Mouse (Mus musculus) thymus, postnatal 0 days (tissue): ENCODE measurements around the gene Luzp1. TPM values are rescaled to one million over a fixed set of nuclear protein-coding genes. Genes with fewer than 3 reads are reported as not detected.

ENCODE experiments used
- DNase-seq: peaks from one replicate; pipeline ENCODE4 v3.0.0-alpha.2; 2015; ENCODE audit warnings: low spot score
- polyA plus RNA-seq: library from polyadenylated mRNA; unstranded; fragments of >200 nt; fragmentation: Nextera tagmentation; extraction: Ambion mirVana; gene quantifications from 2 replicates; pipeline ENCODE4 v1.2.1, GENCODE M21; 2015

The Luzp1 gene
- 34.0 and 36.0 TPM in 2 replicates for polyA plus RNA-seq

DNA sequence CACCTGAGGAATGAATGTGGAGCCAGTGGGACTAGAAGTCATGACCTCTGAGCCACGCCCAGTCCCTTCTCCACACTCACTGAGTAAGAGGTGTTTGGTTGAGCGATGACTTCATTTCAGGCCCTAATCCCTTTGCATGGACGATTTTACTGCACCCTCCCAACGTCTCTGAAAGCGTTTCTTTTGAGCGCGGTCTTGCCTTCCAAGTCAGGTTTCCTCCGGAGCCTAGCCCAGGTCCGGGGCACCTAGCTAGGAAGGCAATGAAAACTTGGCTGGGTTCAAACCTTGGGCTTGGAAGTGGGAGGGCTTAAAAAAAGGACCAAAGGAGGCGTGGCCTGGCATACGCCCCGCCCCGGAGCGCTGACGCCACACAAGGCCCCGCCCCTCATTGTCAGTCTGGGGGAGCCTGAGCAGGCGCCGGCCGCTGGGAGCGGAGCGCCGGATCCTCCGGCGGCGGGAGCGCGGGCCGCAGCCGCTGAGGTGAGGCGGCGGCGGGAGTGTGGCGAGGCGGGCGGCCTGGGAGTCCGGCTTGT lies at the start of gene Luzp1:
Luzp1 (plus strand) TSS at position 391 of the 533 bp plus-strand sequence.
- DNase-seq = peak; percentile 88

- DNase-seq = no peak
Measured at GRCm38 (mm10) chr4:136423224-136423623, 46.3 kb upstream of the Luzp1 start, which contains the start of gene Htr1d. Gene Htr1d, plus strand, starts transcription at chr4:136423524.

DNA sequence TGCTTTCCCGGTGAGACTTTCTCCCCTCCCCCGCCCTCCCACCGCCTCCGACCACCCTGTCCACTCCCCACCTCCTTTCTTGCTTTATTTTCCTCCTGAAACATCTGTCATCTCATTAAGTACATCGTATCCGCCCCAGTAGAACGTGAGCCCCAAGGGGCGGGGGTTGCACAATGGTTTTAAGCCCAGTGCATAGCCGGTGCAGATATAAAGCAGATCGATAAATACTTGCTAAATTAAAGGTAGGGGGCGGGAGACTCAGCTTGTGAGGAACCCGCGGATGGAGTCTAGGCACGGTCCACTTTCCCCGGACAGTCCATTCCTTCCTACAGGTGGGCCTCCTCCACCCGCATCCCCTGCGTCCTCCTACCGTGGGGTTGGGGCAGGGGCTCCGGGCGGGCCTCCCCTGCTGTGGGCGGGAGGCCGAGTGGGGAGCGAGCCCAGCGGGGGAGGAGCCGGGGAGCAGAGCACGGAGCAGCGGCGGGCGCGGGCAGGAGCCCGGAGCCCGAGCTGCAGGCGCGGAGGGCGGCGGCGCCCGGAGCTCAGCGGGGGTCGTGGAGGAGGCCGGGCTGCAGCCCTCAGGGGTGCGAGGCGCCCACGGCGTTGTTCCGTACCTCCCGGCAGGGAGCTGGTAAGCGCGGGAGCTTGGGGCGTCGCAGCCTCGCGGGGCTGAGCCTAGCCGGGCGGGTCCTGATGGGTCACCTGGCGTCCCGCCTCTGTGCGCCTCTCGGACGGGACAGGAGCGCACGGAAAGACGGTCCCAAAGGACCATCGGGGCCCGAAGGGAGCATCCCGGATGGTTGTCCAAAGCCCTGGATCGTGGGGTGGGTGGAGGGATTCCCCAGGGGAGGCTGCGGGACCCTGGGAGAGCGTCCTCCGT lies 45.2 kb upstream of the Luzp1 start:
- no peak for DNase-seq

DNA sequence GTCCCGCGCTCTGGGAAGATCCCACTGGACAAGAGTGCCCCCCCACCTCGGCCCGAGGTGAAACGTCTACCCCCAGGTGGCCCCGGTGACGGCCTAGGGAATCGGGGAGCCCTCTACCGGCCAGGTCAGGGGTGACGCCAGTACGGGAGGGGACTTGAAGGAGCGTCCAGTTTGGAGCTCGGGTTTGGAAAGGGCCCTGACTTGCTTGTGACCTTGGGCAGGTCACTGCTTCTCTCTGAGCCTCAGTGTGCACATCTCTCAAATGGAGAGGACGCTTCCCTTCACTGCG lies 44.6 kb upstream of the Luzp1 start:
- DNase-seq = peak; percentile 20

- no peak for DNase-seq
Measured at GRCm38 (mm10) chr4:136430609-136431375, 38.8 kb upstream of the Luzp1 start.

DNA sequence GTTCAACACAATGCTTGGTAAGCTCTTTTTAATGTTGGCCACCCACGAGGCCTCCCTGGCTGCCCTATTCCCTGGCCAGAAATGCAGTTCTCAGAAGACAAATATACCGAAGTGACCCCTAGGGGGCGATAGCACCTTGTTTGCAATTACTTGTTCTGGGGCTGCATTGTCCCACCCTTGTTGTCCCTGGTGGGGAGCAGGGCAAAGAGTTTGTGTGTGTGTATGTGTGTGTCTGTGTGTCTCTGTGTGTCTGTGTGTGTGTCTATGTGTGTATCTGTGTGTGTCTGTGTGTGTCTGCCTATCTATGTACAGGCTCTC lies 38.2 kb upstream of the Luzp1 start:
- peak; percentile 66 for DNase-seq

- no peak for DNase-seq
Measured at GRCm38 (mm10) chr4:136434029-136434428, 35.5 kb upstream of the Luzp1 start.

GRCm38 (mm10) chr4:136439106-136439505 lies 30.5 kb upstream of the Luzp1 start:
- no peak for DNase-seq

DNA sequence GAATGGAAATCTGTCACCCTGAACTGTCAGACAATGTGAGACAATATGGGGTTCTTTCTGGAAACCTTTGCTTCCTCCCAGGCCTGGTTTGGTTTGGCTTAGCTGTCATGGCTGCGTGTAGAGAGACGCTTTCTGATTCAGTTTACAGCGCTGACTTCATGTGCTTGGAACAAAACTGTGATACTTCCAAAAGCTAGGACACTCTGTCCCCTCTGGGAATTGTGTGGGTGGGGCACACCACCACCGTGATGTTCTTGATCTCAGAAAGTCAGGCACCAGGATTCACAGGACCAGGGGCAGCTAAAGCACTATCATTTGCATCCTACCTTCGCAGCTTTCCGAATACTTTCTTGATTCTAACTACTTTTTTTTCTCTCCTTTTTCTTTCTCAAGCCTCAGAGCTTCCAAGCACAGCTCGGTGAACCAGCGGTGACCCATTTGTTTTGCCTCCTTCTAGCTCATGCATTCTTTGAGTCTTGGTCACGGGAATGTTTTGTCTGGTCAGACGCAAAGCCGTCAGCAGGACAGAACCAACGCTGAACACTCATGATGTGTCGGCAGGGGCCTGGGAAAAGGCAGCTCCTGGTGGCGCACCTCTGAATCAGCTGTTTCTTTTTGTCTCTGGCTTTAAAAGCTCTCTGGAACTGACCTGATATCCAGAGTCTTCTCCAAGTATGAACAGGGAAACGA lies 28.1 kb upstream of the Luzp1 start:
- DNase-seq = no peak

DNA sequence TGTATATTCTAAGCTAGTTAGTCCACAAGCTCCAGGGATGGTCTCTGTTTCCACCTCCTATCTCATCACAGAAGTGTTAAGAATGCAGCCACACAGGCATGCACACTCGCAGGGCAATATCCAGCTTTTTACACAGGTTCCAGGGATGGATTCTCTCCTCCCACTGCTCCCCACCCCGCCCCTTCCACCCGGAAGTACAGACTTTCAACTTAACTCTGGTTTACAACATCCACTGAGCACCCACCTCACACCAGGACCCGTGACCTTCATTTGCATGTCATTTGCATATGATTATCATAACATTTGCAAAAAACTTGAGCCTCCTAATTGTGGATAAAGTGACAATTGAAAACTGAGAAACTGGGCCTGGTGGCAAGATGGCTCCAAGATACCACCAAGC lies 25.0 kb upstream of the Luzp1 start:
- no peak for DNase-seq

DNA sequence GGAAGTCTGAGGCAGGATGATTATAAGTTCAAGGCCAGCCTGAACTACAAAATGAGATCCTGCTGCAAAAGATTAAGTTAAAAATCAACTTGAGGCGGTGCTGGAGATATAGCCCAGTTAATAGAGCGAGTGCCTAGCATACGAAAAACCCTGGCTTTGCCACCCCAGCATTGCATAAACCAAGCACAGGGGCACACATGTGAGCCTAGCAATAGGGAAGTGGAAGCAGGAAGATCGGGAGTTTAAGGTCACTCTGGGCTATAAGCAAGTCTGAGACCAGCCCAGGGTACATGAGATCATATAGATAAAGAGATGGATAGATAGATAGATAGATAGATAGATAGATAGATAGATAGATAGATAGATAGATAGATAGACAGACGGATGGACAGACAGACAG lies 19.8 kb upstream of the Luzp1 start:
- DNase-seq = no peak

DNA sequence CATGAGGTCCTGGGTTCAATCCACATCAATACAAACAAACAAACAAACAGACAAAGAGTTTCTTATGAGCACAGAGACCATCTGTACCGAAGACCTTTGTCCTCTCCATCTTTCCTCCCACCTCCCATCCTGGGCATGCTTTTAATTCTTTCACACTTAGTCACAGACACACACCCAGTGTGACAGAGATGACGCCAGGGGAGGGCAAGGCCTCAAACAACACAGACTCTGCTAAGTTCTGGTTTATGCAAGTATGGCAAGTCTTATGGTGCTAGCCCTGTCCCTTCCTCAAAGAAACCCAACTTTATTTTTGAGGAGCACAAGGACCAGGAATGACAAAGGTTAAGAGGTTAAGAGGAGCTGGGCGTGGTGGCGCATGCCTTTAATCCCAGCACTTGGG lies 19.3 kb upstream of the Luzp1 start:
- DNase-seq = no peak

GRCm38 (mm10) chr4:136451564-136451963 lies 18.0 kb upstream of the Luzp1 start:
- DNase-seq = no peak

- DNase-seq = no peak
Measured at GRCm38 (mm10) chr4:136452286-136452685, 17.3 kb upstream of the Luzp1 start.

- no peak for DNase-seq
Measured at GRCm38 (mm10) chr4:136452792-136453191, 16.8 kb upstream of the Luzp1 start.

DNA sequence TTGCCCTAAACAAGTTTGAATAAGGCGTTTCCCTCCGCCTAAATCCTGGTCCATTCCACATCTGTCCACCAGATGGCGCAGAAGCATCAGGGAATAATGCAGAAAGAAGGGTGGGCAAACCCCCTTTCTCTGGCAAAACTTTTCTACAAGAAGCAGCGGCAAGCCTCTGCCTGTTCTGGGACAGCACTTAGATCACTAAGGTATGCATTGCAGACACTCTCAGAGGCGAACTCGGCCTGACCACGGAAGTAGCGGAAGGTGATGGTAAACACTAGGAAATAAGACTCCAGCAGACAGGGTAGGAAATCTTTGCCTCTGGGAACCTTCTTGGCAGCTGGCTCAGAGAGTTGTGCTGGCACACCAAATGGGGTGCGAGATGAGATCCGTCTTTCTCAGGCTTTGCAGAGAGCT lies 14.7 kb upstream of the Luzp1 start:
- peak; percentile 70 for DNase-seq

- no peak for DNase-seq
Measured at GRCm38 (mm10) chr4:136456516-136457218, 12.9 kb upstream of the Luzp1 start.

DNA sequence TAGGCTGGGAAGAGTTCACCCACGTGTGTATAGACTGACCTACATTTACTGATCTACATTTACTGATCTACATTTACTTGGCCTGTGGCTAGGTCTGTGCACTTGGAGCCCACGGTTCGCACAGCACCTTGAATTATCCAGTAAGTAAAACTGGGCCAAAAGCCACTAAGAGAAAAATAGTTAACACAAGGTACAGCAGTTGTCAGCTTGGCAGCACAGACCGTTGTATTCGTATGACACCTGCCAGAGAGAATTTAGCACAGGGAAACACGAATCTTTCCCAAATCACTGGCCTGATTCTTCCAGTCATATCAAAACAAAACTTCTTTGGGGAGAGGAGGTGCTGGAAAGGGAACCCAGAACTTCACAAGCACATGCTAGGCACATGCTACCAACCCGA lies 11.3 kb upstream of the Luzp1 start:
- DNase-seq = no peak

DNA sequence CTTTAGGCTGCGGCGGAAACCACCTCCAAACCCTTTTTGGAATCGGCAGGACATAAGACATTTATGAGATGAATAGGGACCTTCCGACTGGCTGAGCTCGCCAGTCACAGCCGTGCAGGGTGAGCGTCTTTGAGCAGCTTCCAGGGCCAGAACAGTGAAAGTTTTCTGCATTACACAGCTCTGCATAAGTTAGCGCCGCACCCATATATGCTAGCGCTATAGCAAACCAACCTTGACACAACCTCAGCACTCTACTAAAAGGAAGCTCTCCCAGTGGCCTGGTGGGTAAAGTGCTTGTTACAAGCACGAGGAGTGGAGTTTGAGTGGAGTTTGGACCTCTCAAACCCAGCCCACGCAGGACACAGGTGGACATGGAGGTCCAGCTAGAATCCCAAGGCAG lies 10.4 kb upstream of the Luzp1 start:
- no peak for DNase-seq

- no peak for DNase-seq
Measured at GRCm38 (mm10) chr4:136461206-136461605, 8.4 kb upstream of the Luzp1 start.

DNA sequence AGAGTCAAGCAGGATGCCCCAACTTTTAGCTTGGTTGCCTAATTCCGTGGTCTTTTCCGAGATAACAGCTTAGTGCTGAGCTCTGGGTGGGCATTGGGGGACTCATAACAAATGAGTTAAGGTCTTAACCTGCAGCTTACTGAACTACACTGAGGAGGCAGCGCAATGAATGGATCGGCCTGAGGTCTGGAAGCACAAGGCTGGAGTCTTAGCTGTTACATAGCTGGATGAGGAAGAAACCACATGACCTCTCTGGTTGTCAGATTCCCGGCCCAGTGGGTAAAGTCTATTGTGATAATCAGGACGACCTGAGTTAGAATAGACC lies 7.8 kb upstream of the Luzp1 start:
- DNase-seq = no peak
